Mouse (Mus musculus): ENCODE data around the gene Grb10. TPM values are rescaled to one million over a fixed set of nuclear protein-coding genes. Genes with fewer than 3 reads are reported as not detected.

Grb10 gene
- polyA plus RNA-seq, 1 experiment: 0.01 TPM

DNA sequence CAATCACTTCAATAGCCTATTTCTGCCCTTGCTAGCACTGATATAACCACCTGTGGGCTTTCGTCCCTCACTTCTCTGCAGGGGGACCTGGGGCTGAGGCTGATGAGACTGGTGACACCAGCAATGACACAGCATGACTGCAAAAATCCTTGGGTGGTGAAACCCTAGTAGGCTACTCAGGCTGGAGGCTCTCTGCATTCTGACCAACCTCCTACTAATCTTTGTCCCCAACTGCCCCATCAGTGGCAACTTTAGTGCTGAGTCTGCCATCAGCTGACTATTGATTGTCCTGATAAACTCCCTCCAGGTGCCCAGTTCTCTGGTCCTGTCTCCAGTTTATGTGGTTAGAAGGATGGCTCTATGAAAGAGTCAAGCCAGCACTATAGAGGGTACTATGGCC lies 85.9 kb downstream of the Grb10 start:
- Histone ChIP-seq H3ac (ENCODE audit: control insufficient read depth, insufficient read length, low read depth) (no peak overlapping the region), H3K4me3 (ENCODE audit: insufficient read depth, poor library complexity, severe bottlenecking) (no peak overlapping the region), H3K36me3 (ENCODE audit: control insufficient read depth, insufficient read depth) (no peaks in the 10 kb centered on the region), H3K27me3 (ENCODE audit: control insufficient read depth, insufficient read depth, insufficient read length) (no peaks in the 10 kb centered on the region), H3K79me3 (ENCODE audit: low read depth) (no peaks in the 10 kb centered on the region), H3K79me2 (ENCODE audit: control insufficient read depth, insufficient read depth) (no peaks in the 10 kb centered on the region)
- TF ChIP-seq CTCF (IDR thresholded peaks at IDR 0.05; ENCODE audit: control insufficient read depth, insufficient read depth, insufficient read length) (no peak), CEBPB (IDR thresholded peaks at IDR 0.05; ENCODE audit: low read depth) (no peak)

DNA sequence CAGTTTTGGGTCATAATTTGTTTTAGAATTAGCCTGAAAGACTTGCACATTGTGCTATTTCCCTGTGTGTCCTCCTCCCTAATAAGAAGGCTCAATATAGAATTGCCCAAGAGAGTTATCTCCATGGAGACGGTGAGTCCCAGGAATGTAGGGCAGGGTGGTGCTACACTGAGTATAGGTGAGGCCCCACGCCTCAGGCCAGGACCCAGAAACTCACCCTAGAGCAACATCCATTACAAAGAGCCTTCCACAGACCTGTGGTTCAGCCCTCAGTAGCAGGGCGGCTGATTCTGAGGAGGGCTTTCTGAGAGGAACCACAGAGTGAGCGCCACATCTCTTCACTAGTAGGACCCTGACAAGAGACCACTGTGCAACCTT lies 89.5 kb downstream of the Grb10 start:
- H3K4me3 ChIP-seq (ENCODE audit: insufficient read depth, poor library complexity, severe bottlenecking): no peak overlapping the region
- H3K27me3 ChIP-seq (ENCODE audit: control insufficient read depth, insufficient read depth, insufficient read length): no peaks in the 10 kb centered on the region
- no peaks in the 10 kb centered on the region for H3K36me3 ChIP-seq (ENCODE audit: control insufficient read depth, insufficient read depth)
- no peak for TF ChIP-seq USF1 (IDR thresholded peaks at IDR 0.05; ENCODE audit: low read depth)
- TF ChIP-seq FOSL1 (IDR thresholded peaks at IDR 0.05; ENCODE audit: insufficient read depth, low read length, poor library complexity, severe bottlenecking): no peak
- no peak for TF ChIP-seq CEBPB (IDR thresholded peaks at IDR 0.05; ENCODE audit: low read depth)
- no peak for TF ChIP-seq CTCF (IDR thresholded peaks at IDR 0.05; ENCODE audit: control insufficient read depth, insufficient read depth, insufficient read length)
- no peak for TF ChIP-seq MYOG (IDR thresholded peaks at IDR 0.05; ENCODE audit: control insufficient read depth, extremely low read depth, insufficient read length)
- TF ChIP-seq MYOD1 (IDR thresholded peaks at IDR 0.05; ENCODE audit: control insufficient read depth, insufficient read length, low read depth): no peak
- TF ChIP-seq MAX (IDR thresholded peaks at IDR 0.05): no peak
- H3K79me2 ChIP-seq (ENCODE audit: control insufficient read depth, insufficient read depth): no peaks in the 10 kb centered on the region
- H3ac ChIP-seq (ENCODE audit: control insufficient read depth, insufficient read length, low read depth): no peak overlapping the region
- no peaks in the 10 kb centered on the region for H3K79me3 ChIP-seq (ENCODE audit: low read depth)

DNA sequence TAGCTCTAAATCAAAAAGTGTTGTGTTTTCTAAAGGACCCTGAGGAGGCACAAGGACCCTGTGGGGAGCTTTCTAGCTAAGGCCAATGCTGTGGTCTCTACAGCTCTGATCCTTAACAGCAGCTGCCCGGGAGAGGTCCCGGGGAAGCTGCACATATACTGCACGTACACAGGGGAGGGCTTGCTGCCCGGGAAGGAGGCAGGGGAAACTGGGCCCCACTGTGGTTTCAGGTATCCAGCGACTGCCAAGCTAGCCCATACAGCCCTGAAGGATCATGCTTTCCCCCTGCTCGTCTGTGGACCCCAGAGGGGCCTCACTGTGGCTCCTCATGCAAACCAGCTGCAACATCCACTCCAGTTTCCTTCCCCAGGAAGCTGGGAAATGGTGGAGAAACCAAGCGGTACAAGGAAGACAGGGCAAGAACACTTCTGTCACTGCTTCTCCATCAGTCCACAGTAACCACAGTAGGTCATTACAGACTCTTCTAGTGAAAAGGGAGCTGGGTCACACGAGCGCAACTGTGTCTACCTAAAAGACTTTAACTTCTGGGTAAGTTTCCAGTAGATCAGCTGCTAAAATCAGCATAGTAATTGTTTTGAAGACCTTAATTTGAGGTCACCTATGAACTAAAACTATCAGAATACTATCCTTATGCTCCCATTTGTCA lies 90.0 kb downstream of the Grb10 start:
- Histone ChIP-seq H3ac (ENCODE audit: control insufficient read depth, insufficient read length, low read depth) (no peak overlapping the region), H3K36me3 (ENCODE audit: control insufficient read depth, insufficient read depth) (no peaks in the 10 kb centered on the region), H3K27me3 (ENCODE audit: control insufficient read depth, insufficient read depth, insufficient read length) (no peaks in the 10 kb centered on the region), H3K4me3 (ENCODE audit: insufficient read depth, poor library complexity, severe bottlenecking) (no peak overlapping the region), H3K79me2 (ENCODE audit: control insufficient read depth, insufficient read depth) (no peaks in the 10 kb centered on the region), H3K79me3 (ENCODE audit: low read depth) (no peaks in the 10 kb centered on the region)
- TF ChIP-seq MYOG (IDR thresholded peaks at IDR 0.05; ENCODE audit: control insufficient read depth, extremely low read depth, insufficient read length): no peak
- no peak for TF ChIP-seq MAX (IDR thresholded peaks at IDR 0.05)
- TF ChIP-seq MYOD1 (IDR thresholded peaks at IDR 0.05; ENCODE audit: control insufficient read depth, insufficient read length, low read depth): no peak
- TF ChIP-seq CTCF (IDR thresholded peaks at IDR 0.05; ENCODE audit: control insufficient read depth, insufficient read depth, insufficient read length): no peak
- no peak for TF ChIP-seq CEBPB (IDR thresholded peaks at IDR 0.05; ENCODE audit: low read depth)

GRCm38 (mm10) chr11:11947857-11948256 lies 90.6 kb downstream of the Grb10 start:
- Histone ChIP-seq H3K27me3 (ENCODE audit: control insufficient read depth, insufficient read depth, insufficient read length) (no peaks in the 10 kb centered on the region), H3K79me2 (ENCODE audit: control insufficient read depth, insufficient read depth) (no peaks in the 10 kb centered on the region), H3K79me3 (ENCODE audit: low read depth) (no peaks in the 10 kb centered on the region), H3ac (ENCODE audit: control insufficient read depth, insufficient read length, low read depth) (no peak overlapping the region), H3K36me3 (ENCODE audit: control insufficient read depth, insufficient read depth) (no peaks in the 10 kb centered on the region), H3K4me3 (ENCODE audit: insufficient read depth, poor library complexity, severe bottlenecking) (no peak overlapping the region)
- TF ChIP-seq MAX (IDR thresholded peaks at IDR 0.05) (no peak), MYOD1 (IDR thresholded peaks at IDR 0.05; ENCODE audit: control insufficient read depth, insufficient read length, low read depth) (no peak)

- Histone ChIP-seq H3K79me2 (ENCODE audit: control insufficient read depth, insufficient read depth) (no peaks in the 10 kb centered on the region), H3K36me3 (ENCODE audit: control insufficient read depth, insufficient read depth) (no peaks in the 10 kb centered on the region)
Observed at GRCm38 (mm10) chr11:11945766-11946165, 92.7 kb downstream of the Grb10 start.

DNA sequence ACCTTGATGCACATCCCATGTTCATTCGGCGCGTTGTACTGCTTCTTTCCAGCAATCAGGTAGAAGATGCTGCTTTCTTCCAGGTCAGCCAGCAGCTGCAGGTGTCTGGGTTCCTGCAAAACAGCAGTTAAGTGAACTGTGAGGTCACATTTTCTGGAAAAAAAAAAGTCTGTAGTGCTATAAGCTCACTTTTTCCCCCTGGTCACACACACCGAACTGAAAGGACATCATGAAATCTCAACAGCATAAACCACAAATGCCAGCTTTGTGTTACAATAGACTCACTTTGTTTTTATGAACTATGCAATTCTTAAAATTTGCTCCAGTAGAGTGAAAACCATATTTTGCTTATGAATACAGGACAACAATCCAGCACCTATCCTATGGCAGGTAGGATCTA lies 93.7 kb downstream of the Grb10 start:
- no peak overlapping the region for H3ac ChIP-seq (ENCODE audit: control insufficient read depth, insufficient read length, low read depth)
- H3K27me3 ChIP-seq (ENCODE audit: control insufficient read depth, insufficient read depth, insufficient read length): no peaks in the 10 kb centered on the region
- no peak overlapping the region for H3K4me3 ChIP-seq (ENCODE audit: insufficient read depth, poor library complexity, severe bottlenecking)
- H3K79me2 ChIP-seq (ENCODE audit: control insufficient read depth, insufficient read depth): no peaks in the 10 kb centered on the region
- no peaks in the 10 kb centered on the region for H3K79me3 ChIP-seq (ENCODE audit: low read depth)
- TF ChIP-seq CEBPB (IDR thresholded peaks at IDR 0.05; ENCODE audit: low read depth): no peak
- TF ChIP-seq USF1 (IDR thresholded peaks at IDR 0.05; ENCODE audit: low read depth): no peak
- no peak for TF ChIP-seq CTCF (IDR thresholded peaks at IDR 0.05; ENCODE audit: control insufficient read depth, insufficient read depth, insufficient read length)
- TF ChIP-seq MYOG (IDR thresholded peaks at IDR 0.05; ENCODE audit: control insufficient read depth, extremely low read depth, insufficient read length): no peak
- TF ChIP-seq MYOD1 (IDR thresholded peaks at IDR 0.05; ENCODE audit: control insufficient read depth, insufficient read length, low read depth): no peak
- no peak for TF ChIP-seq MAX (IDR thresholded peaks at IDR 0.05)
- TF ChIP-seq FOSL1 (IDR thresholded peaks at IDR 0.05; ENCODE audit: insufficient read depth, low read length, poor library complexity, severe bottlenecking): no peak
- H3K36me3 ChIP-seq (ENCODE audit: control insufficient read depth, insufficient read depth): no peaks in the 10 kb centered on the region

More at GRCm38 (mm10) chr11:11945766-11946165, 92.7 kb downstream of the Grb10 start:
- Histone ChIP-seq H3K4me3 (ENCODE audit: insufficient read depth, poor library complexity, severe bottlenecking) (no peak overlapping the region), H3K27me3 (ENCODE audit: control insufficient read depth, insufficient read depth, insufficient read length) (no peaks in the 10 kb centered on the region), H3ac (ENCODE audit: control insufficient read depth, insufficient read length, low read depth) (no peak overlapping the region), H3K79me3 (ENCODE audit: low read depth) (no peaks in the 10 kb centered on the region)
- TF ChIP-seq USF1 (IDR thresholded peaks at IDR 0.05; ENCODE audit: low read depth) (no peak), MAX (IDR thresholded peaks at IDR 0.05) (no peak), FOSL1 (IDR thresholded peaks at IDR 0.05; ENCODE audit: insufficient read depth, low read length, poor library complexity, severe bottlenecking) (no peak), MYOD1 (IDR thresholded peaks at IDR 0.05; ENCODE audit: control insufficient read depth, insufficient read length, low read depth) (no peak), MYOG (IDR thresholded peaks at IDR 0.05; ENCODE audit: control insufficient read depth, extremely low read depth, insufficient read length) (no peak), CTCF (IDR thresholded peaks at IDR 0.05; ENCODE audit: control insufficient read depth, insufficient read depth, insufficient read length) (no peak), CEBPB (IDR thresholded peaks at IDR 0.05; ENCODE audit: low read depth) (no peak)

All from C2C12 (cell line).